Mouse (Mus musculus) ES-Bruce4 (cell line): ENCODE measurements at regions not wholly inside any gene's neighbourhood (a gene's known extent, or its start where the extent isn't known, plus 50 kb on each side); places are given as distances from the start of the nearest gene placed in this dataset.

Source experiments
- EP300 ChIP-seq: IDR thresholded peaks from 2 replicates; pipeline ENCODE4 v1.6.1; 2011; ENCODE audit warnings: low read depth, low read length; ENCODE audit not compliant: insufficient read depth
- POLR2A ChIP-seq: IDR thresholded peaks from one replicate; pipeline ENCODE4 v1.8.1; 2011; ENCODE audit warnings: low read length; ENCODE audit not compliant: insufficient read depth

GRCm38 (mm10) chr2:160085999-160086398, 248.0 kb downstream of the Gm826 start:
- TF ChIP-seq EP300 (no peak), POLR2A (no peak)
